Mouse (Mus musculus): ENCODE measurements around the gene Efcab11.

Gene Efcab11

GRCm38 (mm10) chr12:99795921-99796320, 88.3 kb downstream of the Efcab11 start:
- no peak for DNase-seq

DNA sequence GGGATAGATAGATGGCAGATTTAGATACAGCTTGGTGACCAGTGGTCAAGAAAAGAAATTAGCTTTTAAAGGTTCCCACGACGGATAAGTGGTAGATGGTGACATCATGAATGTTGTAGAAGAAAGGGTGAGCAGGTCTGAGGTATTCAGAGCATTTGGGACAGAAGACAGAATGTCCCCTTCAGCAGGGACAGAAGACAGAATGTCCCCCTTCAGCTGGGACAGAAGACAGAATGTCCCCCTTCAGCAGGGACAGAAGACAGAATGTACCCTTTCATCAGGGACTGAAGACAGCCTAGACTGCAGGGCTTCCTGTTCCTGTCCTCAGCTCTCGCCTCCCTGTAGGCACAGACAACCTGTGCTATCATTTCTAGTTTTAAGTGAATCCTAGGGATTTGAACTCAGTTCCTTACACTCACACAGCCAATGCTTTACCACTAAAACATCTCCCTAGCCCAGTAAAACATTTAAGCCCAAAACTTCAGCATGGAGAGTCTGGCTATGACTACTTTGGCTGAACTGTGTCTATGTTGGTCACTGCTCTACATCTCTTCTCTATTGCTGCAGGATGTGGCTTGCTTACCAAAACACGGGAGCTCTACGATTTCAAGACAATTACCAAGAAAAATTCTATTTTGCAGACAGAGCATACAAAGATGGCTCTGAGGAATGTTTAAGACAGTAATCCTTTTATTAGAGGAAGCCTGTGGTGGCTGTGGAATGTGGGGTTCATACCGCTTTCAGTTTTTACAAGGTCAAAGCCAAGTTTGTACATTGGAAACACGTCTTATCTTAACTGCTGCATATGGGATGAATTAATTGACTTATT, 89.2 kb downstream of the Efcab11 start:
- no peak for DNase-seq

DNA sequence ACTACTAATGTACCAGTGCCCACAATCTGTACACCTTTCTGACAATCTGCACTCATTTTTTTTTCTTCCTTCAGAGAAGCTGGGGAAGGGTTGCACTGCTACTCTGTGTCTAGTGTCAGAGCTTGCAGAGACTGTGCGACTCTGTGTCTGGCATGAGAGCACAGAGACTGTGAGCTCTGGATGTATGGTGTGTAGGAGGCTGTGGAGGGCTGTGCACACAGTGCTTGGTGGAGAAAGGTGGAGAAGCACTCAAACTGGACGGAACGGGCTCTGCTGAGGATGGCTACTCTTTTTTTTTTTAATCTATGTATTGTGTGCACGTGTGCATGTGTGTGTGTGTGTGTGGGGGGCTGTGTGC, 90.1 kb downstream of the Efcab11 start:
- no peak for DNase-seq

GRCm38 (mm10) chr12:99793465-99794157, 90.6 kb downstream of the Efcab11 start:
- DNase-seq, result no peak

- DNase-seq, result peak; percentile 44 to 54
Observed at GRCm38 (mm10) chr12:99789283-99789960, 94.8 kb downstream of the Efcab11 start.

GRCm38 (mm10) chr12:99781774-99782173, 102.5 kb downstream of the Efcab11 start:
- DNase-seq, result no peak

DNA sequence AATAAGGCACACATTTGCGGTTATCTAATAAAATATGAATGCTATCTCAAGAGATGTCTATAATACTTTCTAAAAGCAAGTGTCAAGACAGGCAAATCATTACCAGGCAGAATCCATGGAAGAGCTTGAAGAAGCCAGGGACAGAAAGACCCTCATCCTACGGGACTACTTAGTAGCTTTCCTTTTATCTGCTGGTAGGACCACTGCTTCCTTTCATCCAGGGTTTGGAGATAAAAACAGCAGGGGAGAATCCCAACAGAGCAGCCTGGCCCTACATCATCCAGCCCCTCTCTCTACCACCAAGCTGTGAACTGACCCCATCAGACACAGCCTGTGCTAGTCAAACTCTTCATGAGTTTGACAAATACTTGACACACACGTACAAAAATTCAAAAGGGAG, 103.8 kb downstream of the Efcab11 start:
- DNase-seq, result no peak

DNA sequence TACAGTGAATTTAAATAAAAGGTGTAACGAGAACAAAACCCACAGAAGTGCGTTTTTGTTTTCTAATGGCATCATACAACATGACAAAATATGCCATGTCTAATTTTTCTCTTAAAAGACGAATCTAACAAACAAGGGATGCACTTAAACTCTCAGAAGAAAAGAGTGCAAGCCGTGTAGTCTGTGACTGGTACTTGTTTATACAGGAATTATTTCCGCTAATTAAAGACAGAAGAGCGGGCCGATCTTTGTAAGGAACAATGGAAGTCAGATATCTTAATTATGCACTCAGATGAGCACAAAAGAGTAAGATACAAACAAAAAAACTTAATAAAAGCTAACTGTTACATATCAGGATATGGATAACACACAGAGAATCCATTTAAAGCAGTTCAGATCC, 104.3 kb downstream of the Efcab11 start:
- no peak for DNase-seq

- DNase-seq, result no peak
Observed at GRCm38 (mm10) chr12:99776497-99777139, 107.6 kb downstream of the Efcab11 start.

DNA sequence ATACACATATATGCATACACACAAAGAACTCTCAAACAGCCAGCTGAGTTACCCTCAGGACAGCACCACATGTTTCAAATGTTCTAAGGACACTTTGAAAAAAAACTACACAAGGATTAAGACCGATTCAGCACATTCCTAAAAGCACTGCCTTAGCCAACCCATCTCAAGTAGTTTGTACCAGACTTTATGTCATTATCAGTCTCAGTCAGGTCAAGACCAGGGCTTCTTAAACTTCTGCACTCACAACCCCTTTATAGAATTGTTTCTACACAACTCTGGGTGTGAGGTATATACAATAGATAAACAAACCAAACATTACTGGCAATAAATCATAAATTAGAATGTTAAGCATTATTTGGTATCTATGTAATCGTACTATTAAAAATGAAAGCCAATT, 109.4 kb downstream of the Efcab11 start:
- no peak for DNase-seq

DNA sequence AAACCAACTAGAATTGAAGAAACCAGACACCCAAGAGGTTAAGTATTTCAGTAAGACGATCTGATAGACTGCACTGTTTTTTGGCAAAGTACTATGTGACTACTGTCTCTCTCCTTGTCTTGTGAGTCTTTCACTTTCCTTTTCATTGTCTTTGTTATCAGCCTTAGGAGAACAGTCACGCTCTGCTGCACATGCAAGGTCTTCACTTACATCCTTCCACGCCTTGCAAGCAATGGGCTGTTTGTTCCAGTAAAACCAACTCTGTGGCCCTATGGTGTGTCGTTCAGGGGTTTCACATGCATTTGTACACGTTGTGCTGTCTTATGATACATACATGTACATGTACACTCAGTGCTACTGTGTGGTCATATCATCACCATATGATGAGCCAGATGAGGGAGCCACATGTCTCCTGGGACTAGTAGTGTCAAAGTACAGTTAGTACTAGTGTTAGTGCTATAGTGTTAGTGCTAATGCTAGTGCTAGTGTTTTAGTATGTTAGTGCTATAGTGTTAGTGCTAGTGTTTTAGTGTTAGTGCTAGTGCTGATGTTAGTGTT, 110.5 kb downstream of the Efcab11 start:
- DNase-seq, result peak; percentile 29 to 61

- no peak for DNase-seq
Observed at GRCm38 (mm10) chr12:99771018-99771417, 113.2 kb downstream of the Efcab11 start.

GRCm38 (mm10) chr12:99769626-99770025, 114.6 kb downstream of the Efcab11 start:
- DNase-seq, result no peak

DNA sequence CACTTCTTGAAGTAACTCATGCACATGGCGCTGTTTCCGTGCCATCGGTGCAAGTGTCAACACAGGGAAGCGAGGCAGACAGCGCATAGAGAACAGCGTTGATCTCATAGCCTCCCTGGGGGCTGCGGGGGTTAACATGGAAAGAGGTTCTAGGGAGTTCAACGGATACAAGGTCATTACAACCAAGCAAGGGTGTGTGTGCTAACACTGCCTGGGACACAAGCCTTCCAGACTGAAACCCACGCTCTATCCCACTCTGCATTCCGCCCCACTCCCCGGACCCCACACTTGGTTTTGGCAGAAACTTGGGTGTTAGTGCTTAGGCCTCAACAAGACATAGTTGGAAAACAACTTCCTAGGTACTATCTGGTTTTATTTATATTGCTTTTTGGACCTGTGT, 116.5 kb downstream of the Efcab11 start:
- no peak for DNase-seq

DNA sequence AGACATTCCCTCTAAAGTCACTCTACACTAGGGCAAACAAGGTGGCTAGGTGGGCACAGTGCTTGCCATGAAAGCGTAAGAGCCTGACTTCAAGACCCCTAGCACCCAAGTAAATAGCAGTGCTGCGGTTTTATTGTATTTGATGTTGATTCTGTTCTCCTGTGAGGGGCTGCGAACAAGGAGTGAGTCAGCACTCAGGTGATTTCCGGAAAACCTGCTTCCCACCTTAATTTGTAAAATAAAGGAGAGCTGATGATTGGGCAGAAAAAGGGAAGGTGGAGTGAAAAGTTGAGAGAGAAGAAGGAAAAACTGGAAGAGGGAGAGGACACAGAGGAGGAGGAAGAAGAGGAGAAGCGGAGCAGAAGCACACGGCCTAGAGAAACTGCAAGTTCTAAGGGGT, 118.3 kb downstream of the Efcab11 start:
- DNase-seq, result no peak

DNA sequence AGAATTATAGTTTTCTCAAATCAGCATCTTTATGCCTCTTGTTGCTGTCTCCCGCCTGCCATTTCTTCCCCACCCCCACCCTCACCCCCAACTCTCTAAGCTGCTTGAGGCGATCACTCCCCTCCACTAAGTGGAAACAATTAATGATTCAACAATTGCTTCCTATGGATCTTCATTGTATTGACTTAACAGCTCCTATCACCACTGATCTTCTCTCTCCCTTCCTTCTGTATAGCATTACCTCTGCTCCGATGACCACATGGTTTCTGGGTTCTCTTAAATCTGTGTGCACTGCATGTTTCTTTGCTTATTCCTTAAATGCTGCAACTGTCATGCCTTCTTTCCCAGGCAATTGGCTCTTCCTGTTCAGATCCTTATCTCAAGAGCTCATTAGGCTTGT, 120.2 kb downstream of the Efcab11 start:
- DNase-seq, result no peak

DNA sequence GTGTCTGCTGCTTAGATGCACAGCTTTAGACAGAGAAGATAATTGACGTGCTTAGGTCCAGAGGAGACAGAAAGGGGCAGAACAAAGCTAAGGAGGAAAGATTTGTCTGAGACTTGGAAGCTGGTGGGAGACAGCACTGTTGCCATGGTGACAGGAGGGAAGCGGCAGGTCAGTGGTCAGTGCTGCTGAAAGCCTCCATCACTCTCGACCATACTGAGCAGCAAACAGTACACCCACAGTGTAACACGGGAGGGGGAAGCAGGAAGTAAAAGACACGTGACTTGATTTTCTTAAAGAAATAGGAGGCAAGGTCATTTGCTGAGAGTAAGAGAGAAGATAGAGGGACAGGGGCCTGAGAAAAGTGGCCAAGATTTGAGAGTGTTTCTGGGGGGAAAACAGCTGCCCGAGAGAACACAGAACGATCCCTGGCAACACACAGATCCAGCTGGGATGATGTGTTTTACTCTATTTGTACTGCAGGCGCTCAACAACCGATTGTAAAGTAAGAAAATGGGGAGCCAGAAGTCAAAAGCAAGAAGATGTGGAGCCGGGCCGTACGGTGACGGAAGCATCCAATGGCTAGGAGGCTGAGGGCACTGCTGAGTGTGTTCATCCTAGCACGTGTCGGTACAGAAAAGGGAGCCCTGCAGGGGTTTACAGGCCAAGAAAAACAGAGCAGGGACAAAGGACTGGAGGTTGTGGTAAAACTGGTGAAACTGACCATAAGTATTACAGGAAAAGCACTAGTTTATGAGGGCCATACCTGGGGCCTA, 126.3 kb downstream of the Efcab11 start:
- DNase-seq, result no peak

GRCm38 (mm10) chr12:99756914-99757687, 127.1 kb downstream of the Efcab11 start:
- no peak for DNase-seq

DNA sequence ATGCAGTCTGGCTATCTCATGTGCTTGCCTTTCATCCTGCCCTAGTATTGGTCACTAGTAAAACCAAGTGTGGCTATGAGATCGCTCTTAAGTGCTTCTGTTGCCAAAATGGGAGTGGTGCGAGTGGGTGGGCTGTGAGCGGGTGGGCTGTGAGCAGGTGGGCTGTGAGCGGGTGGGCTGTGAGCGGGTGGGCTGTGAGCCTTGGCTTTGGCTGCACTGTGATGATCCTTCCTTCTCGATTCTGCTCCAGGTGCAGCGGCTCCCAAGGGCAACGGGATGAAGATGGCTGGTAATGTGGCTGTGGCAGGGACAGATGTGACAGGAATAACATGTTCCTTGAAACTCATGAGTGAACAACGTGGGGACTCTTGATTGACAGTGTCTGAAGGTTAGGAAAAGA, 128.0 kb downstream of the Efcab11 start:
- no peak for DNase-seq

DNA sequence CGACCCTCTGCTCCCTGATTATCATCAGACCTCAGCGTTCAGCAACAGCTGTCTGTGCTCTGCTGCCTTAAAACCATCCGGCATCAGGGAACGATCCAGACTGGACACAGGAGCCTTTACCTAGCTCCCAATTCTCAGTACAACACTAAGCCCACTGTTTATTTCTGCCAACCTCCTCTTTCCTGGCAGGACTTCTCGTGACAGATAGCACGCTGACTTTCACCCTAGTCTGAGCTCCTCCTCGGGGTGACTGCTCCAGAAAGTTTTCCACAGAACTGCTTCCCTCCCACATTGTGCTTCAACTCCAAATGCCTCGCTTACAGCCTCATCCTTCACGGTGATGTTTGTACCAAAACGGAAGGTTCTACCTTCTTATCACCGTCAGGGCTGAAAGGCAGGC, 131.3 kb downstream of the Efcab11 start:
- DNase-seq, result no peak

DNA sequence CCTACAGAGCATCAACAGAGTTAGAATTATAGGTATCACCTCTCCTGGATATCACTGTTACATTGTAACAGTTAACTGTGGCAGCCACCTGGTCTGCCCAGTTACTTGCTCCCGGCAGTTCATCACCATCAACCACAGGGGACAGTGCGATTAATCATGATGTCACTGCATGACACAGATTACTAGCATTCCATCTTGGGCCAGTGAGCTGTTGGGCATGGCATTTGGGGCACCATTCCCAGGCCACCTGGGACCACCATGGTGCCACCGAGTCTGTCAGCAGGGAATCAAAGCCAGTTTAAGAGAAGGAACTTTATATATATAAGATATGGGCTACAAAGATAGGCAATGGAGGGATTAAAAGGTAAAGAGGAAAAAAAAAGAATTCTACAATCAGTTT, 134.8 kb downstream of the Efcab11 start:
- no peak for DNase-seq

All from spleen, adult 18-20 months (tissue).